8 mouse cellular contexts compared by ENCODE assay signal in the genomic region with DNA sequence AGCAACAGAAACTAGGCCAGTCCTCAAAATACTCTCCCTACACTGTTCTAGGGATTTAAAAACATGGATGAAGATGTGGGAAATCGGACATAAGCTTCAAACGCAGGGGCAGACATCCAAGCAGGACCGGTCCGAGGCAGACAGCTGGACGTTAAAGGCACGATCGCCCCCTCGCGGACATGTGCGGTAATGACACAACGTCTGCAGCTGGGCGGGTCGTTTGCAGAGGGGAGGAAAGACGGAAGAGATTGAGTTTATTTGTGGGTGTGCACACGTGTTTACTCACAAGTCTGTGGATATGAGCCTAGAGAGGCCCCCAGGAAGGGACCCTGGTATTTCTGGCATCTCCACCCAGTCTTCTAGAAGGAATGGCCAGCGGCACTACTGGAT. TPM values are rescaled to one million over a fixed set of nuclear protein-coding genes. Genes with fewer than 3 reads are reported as not detected.
DNase-seq lines count a peak whose midpoint lies in the region; ATAC-seq and TF ChIP-seq lines count a peak whose summit lies in the region.

No protein-coding gene starts in this region.

- H3K4me1 ChIP-seq in bone marrow, adult 2 months (ENCODE audit: control insufficient read depth, insufficient read depth, low read length): peaks cover 12% of the 10 kb centered on the region
- H3K4me1 ChIP-seq in embryonic fibroblast, embryonic 13.5 days (ENCODE audit: control insufficient read depth, insufficient read depth, low read length): no peaks in the 10 kb centered on the region
- no peaks in the 10 kb centered on the region for H3K4me1 ChIP-seq in heart, embryonic 12.5 days (replicated peaks)
- no peaks in the 10 kb centered on the region for H3K4me1 ChIP-seq in kidney, postnatal 0 days (replicated peaks; ENCODE audit: insufficient read depth, low read length)
- H3K4me1 ChIP-seq in liver, embryonic 11.5 days (replicated peaks; ENCODE audit: control insufficient read depth, insufficient read depth, low read length): peaks cover 4% of the 10 kb centered on the region; the same call in 1 of the 2 replicates

- peak; percentile 88 for DNase-seq in kidney, postnatal 0 days (ENCODE audit: low spot score)
- peak; percentile 85 for DNase-seq in liver, embryonic 11.5 days (ENCODE audit: low spot score)
- DNase-seq in naive thymus-derived CD4-positive, alpha-beta T cell, adult 2 months (ENCODE audit: low read depth): peak; percentile 87
- peak; percentile 84 to 95 for DNase-seq in spleen, postnatal 4 days (ENCODE audit: low spot score in 2 of 2)

- no peaks in the 10 kb centered on the region for H3K79me2 ChIP-seq in C2C12 (ENCODE audit: control insufficient read depth, insufficient read depth)

- WGBS in bone marrow, adult 2 months: 5% methylated on average over 16 of the region's 16 CpGs
- 7% methylated on average over 16 of the region's 16 CpGs for WGBS in heart, embryonic 12.5 days
- 8% methylated on average over 16 of the region's 16 CpGs for WGBS in kidney, postnatal 0 days
- WGBS in liver, embryonic 11.5 days: 5% methylated on average over 16 of the region's 16 CpGs

- H3K79me3 ChIP-seq in C2C12 (ENCODE audit: low read depth): no peaks in the 10 kb centered on the region

- TF ChIP-seq POLR2A in bone marrow, adult 2 months (IDR thresholded peaks at IDR 0.05; ENCODE audit: borderline replicate concordance, control insufficient read depth, low read depth, low read length): no peak
- TF ChIP-seq POLR2A in embryonic fibroblast, embryonic 13.5 days (IDR thresholded peaks at IDR 0.05; ENCODE audit: low read depth, low read length): no peak

- H3K36me3 ChIP-seq in C2C12 (ENCODE audit: control insufficient read depth, insufficient read depth): no peaks in the 10 kb centered on the region
- H3K36me3 ChIP-seq in heart, embryonic 12.5 days: no peaks in the 10 kb centered on the region
- no peaks in the 10 kb centered on the region for H3K36me3 ChIP-seq in kidney, postnatal 0 days (ENCODE audit: insufficient read depth, low read length)
- H3K36me3 ChIP-seq in liver, embryonic 11.5 days (ENCODE audit: control insufficient read depth, insufficient read depth, low read length): no peaks in the 10 kb centered on the region

- ATAC-seq in heart, embryonic 12.5 days (ENCODE audit: insufficient number of reproducible peaks, low FRiP score): 0 out of 2 replicates have a peak, but pooled peaks have one; percentile 31
- ATAC-seq in kidney, postnatal 0 days (replicated peaks; ENCODE audit: low FRiP score, low read depth): peak; percentile 37; the same call in 1 of the 2 replicates
- ATAC-seq in liver, embryonic 11.5 days (replicated peaks; ENCODE audit: low FRiP score): peak; percentile 48

- H3K4me2 ChIP-seq in heart, embryonic 12.5 days: no peak overlapping the region
- H3K4me2 ChIP-seq in kidney, postnatal 0 days (ENCODE audit: low read length): no peak overlapping the region
- peak overlapping the region; percentile 37 for H3K4me2 ChIP-seq in liver, embryonic 11.5 days

- no peaks in the 10 kb centered on the region for H3K9me3 ChIP-seq in heart, embryonic 12.5 days (replicated peaks)
- H3K9me3 ChIP-seq in kidney, postnatal 0 days (replicated peaks; ENCODE audit: low read length): no peaks in the 10 kb centered on the region
- H3K9me3 ChIP-seq in liver, embryonic 11.5 days (ENCODE audit: control insufficient read depth, low read length): no peaks in the 10 kb centered on the region

- peak; percentile 95 for TF ChIP-seq CTCF in C2C12 (IDR thresholded peaks at IDR 0.05; ENCODE audit: control insufficient read depth, insufficient read depth, insufficient read length)
- peak; percentile 98 for TF ChIP-seq CTCF in bone marrow, adult 2 months (IDR thresholded peaks at IDR 0.05; ENCODE audit: control insufficient read depth, insufficient read depth, low read length)
- TF ChIP-seq CTCF in embryonic fibroblast, embryonic 13.5 days (IDR thresholded peaks at IDR 0.05; ENCODE audit: borderline replicate concordance, insufficient read depth, low read length): peak; percentile 98
- TF ChIP-seq CTCF in kidney, postnatal 0 days (IDR thresholded peaks at IDR 0.05; ENCODE audit: low read depth): peak; percentile 93

- H3K4me3 ChIP-seq in C2C12 (ENCODE audit: insufficient read depth, poor library complexity, severe bottlenecking): no peak overlapping the region
- H3K4me3 ChIP-seq in bone marrow, adult 2 months (replicated peaks; ENCODE audit: control insufficient read depth, low read depth, low read length): no peak overlapping the region
- no peak overlapping the region for H3K4me3 ChIP-seq in embryonic fibroblast, embryonic 13.5 days (ENCODE audit: insufficient read depth, low read length)
- H3K4me3 ChIP-seq in heart, embryonic 12.5 days: no peak overlapping the region
- no peak overlapping the region for H3K4me3 ChIP-seq in kidney, postnatal 0 days (replicated peaks; ENCODE audit: low read depth, low read length)
- H3K4me3 ChIP-seq in liver, embryonic 11.5 days (ENCODE audit: low read depth, low read length): no peak overlapping the region

- H3K27ac ChIP-seq in bone marrow, adult 2 months (ENCODE audit: control insufficient read depth, insufficient read depth, low read depth, low read length, poor library complexity): no peak overlapping the region
- no peak overlapping the region for H3K27ac ChIP-seq in embryonic fibroblast, embryonic 13.5 days (ENCODE audit: insufficient read depth, low read length)
- H3K27ac ChIP-seq in heart, embryonic 12.5 days (ENCODE audit: poor library complexity, severe bottlenecking): no peak overlapping the region
- H3K27ac ChIP-seq in kidney, postnatal 0 days: no peak overlapping the region
- H3K27ac ChIP-seq in liver, embryonic 11.5 days (ENCODE audit: low read depth, low read length): no peak overlapping the region

- no peak overlapping the region for H3ac ChIP-seq in C2C12 (ENCODE audit: control insufficient read depth, insufficient read length, low read depth)

- H3K27me3 ChIP-seq in C2C12 (ENCODE audit: control insufficient read depth, insufficient read depth, insufficient read length): no peaks in the 10 kb centered on the region
- no peaks in the 10 kb centered on the region for H3K27me3 ChIP-seq in heart, embryonic 12.5 days (replicated peaks)
- no peaks in the 10 kb centered on the region for H3K27me3 ChIP-seq in kidney, postnatal 0 days (ENCODE audit: insufficient read depth, low read length)
- no peaks in the 10 kb centered on the region for H3K27me3 ChIP-seq in liver, embryonic 11.5 days (replicated peaks; ENCODE audit: control insufficient read depth, insufficient read depth, low read length)

- H3K9ac ChIP-seq in heart, embryonic 12.5 days: no peak overlapping the region
- H3K9ac ChIP-seq in kidney, postnatal 0 days (ENCODE audit: low read depth, low read length): no peak overlapping the region
- no peak overlapping the region for H3K9ac ChIP-seq in liver, embryonic 11.5 days (ENCODE audit: low read depth, low read length)

TF ChIP-seq in C2C12, 6 proteins besides CTCF, POLR2A, EP300 and RAD21:
- no peak for TF ChIP-seq FOSL1 (IDR thresholded peaks at IDR 0.05; ENCODE audit: insufficient read depth, low read length, poor library complexity, severe bottlenecking)
- no peak for TF ChIP-seq MYOD1 (IDR thresholded peaks at IDR 0.05; ENCODE audit: control insufficient read depth, insufficient read length, low read depth)
- TF ChIP-seq USF1 (IDR thresholded peaks at IDR 0.05; ENCODE audit: low read depth): no peak
- TF ChIP-seq MAX (IDR thresholded peaks at IDR 0.05): no peak
- TF ChIP-seq MYOG (IDR thresholded peaks at IDR 0.05; ENCODE audit: control insufficient read depth, extremely low read depth, insufficient read length): no peak
- no peak for TF ChIP-seq CEBPB (IDR thresholded peaks at IDR 0.05; ENCODE audit: low read depth)
TF ChIP-seq in C2C12: peak in this region for 0.

RNA-seq across cellular contexts. Expression of gene Adgre1, which starts 23.7 kb away (rescaled TPM):
- polyA plus RNA-seq in C2C12 (2012; fragmentation: generic; extraction: Trizol): not detected
- 4.9 and 5.6 TPM in 2 replicates for polyA plus RNA-seq in bone marrow, adult 2 months (2011; ENCODE audit: insufficient read depth, insufficient read length, low replicate concordance, missing spikeins)
- 0.60 and 3.4 TPM in 2 replicates for polyA plus RNA-seq in embryonic fibroblast, embryonic 13.5 days (2011; ENCODE audit: insufficient read length, low read depth, missing spikeins)
- 2.4 and 3.5 TPM in 2 replicates for polyA plus RNA-seq in heart, embryonic 12.5 days (2016; fragmentation: Nextera tagmentation; extraction: Ambion mirVana)
- 3.7 and 4.3 TPM in 2 replicates for polyA plus RNA-seq in kidney, postnatal 0 days (2015; fragmentation: Nextera tagmentation; extraction: Ambion mirVana)
- 9.6 and 10.9 TPM in 2 replicates for polyA plus RNA-seq in liver, embryonic 11.5 days (2014; fragmentation: Nextera tagmentation; extraction: Ambion mirVana)

RNA-seq across cellular contexts. Expression of gene Vav1, which starts 55.9 kb away (rescaled TPM):
- polyA plus RNA-seq in C2C12 (2012; fragmentation: generic; extraction: Trizol): not detected
- 67.9 and 112 TPM in 2 replicates for polyA plus RNA-seq in bone marrow, adult 2 months (2011; ENCODE audit: insufficient read depth, insufficient read length, low replicate concordance, missing spikeins)
- 0.79 TPM in 1 of 2 replicates, not detected in the other for polyA plus RNA-seq in embryonic fibroblast, embryonic 13.5 days (2011; ENCODE audit: insufficient read length, low read depth, missing spikeins)
- 1.6 and 1.7 TPM in 2 replicates for polyA plus RNA-seq in heart, embryonic 12.5 days (2016; fragmentation: Nextera tagmentation; extraction: Ambion mirVana)
- 0.87 and 1.1 TPM in 2 replicates for polyA plus RNA-seq in kidney, postnatal 0 days (2015; fragmentation: Nextera tagmentation; extraction: Ambion mirVana)
- polyA plus RNA-seq in liver, embryonic 11.5 days (2014; fragmentation: Nextera tagmentation; extraction: Ambion mirVana): 18.7 and 20.6 TPM in 2 replicates
